Mouse (Mus musculus): ENCODE results near the gene St5. TPM values are rescaled to one million over a fixed set of nuclear protein-coding genes. Genes with fewer than 3 reads are reported as not detected.

Gene St5
- total and polyA plus RNA-seq, 3 experiments: 2.6 to 3.4 TPM; not detected in 1

DNA sequence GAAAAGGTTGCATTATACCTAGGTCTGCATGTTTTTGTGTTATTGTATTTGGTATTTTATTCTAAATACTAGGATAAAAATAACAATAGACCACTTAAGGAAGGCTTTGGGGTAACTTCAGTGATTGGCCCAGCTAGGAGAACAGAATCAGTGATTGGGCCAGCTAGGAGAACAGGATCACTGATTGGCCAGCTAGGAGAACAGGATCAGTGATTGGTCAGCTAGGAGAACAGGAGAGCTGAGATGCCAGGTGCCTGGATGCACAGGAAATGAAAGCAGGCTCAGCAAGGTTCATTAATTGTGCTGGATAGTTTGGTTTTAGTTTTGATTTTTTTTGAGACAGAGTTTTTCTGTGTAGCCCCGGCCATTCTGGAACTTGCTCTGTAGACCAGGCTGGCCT is 22.5 kb downstream of the St5 start:
- no peaks in the 10 kb centered on the region for H3K27me3 ChIP-seq (ENCODE audit: control insufficient read depth in 1 of 2, insufficient read depth in 2 of 2, low read length in 2 of 2)
- H3K4me1 ChIP-seq (ENCODE audit: control insufficient read depth in 1 of 2, insufficient read depth in 2 of 2, low read length in 2 of 2): no peaks in the 10 kb centered on the region
- no peak for DNase-seq (ENCODE audit: low read depth, low spot score)
- no peaks in the 10 kb centered on the region for H3K79me2 ChIP-seq (ENCODE audit: control insufficient read depth, insufficient read depth, low read length, poor library complexity)
- no peak overlapping the region for H3K4me3 ChIP-seq (ENCODE audit: control insufficient read depth in 1 of 2, insufficient read depth in 1 of 2, low read depth in 2 of 2, low read length in 2 of 2)
- TF ChIP-seq CHD1 (IDR thresholded peaks at IDR 0.05; ENCODE audit: low read depth, low read length) (no peak), EP300 (IDR thresholded peaks at IDR 0.05; ENCODE audit: low read depth in 1 of 2, low read length in 2 of 2) (no peak), USF2 (IDR thresholded peaks at IDR 0.05; ENCODE audit: borderline replicate concordance in 1 of 2, insufficient read depth in 1 of 2, low read depth in 1 of 2, low read length in 2 of 2) (no peak), E2F4 (IDR thresholded peaks at IDR 0.05; ENCODE audit: borderline replicate concordance, low read depth, low read length) (no peak), ZKSCAN1 (IDR thresholded peaks at IDR 0.05; ENCODE audit: low read depth, low read length) (no peak), MXI1 (IDR thresholded peaks at IDR 0.05; ENCODE audit: low read depth, low read length) (no peak), MAFK (IDR thresholded peaks at IDR 0.05; ENCODE audit: borderline replicate concordance, low read depth, low read length) (no peak), RCOR1 (IDR thresholded peaks at IDR 0.05; ENCODE audit: low read depth, low read length) (no peak), NELFE (IDR thresholded peaks at IDR 0.05; ENCODE audit: low read depth, low read length) (no peak), MAX (IDR thresholded peaks at IDR 0.05; ENCODE audit: low read length) (no peak), GABPA (IDR thresholded peaks at IDR 0.05; ENCODE audit: low read depth, low read length) (no peak)
- H3K27ac ChIP-seq (ENCODE audit: control insufficient read depth, low read depth, low read length): no peak overlapping the region
- H3K9me3 ChIP-seq (replicated peaks; ENCODE audit: insufficient read depth, low read length): no peaks in the 10 kb centered on the region
- H3K9ac ChIP-seq (ENCODE audit: control insufficient read depth, low read depth, low read length, poor library complexity, severe bottlenecking): no peak overlapping the region
- H3K36me3 ChIP-seq (ENCODE audit: control insufficient read depth in 1 of 2, insufficient read depth in 2 of 2, low read length in 2 of 2): no peaks in the 10 kb centered on the region

- no peak overlapping the region for H3K4me3 ChIP-seq (ENCODE audit: control insufficient read depth in 1 of 2, insufficient read depth in 1 of 2, low read depth in 2 of 2, low read length in 2 of 2)
- peak in 2 of 3 experiments; percentile 28 to 29; a peak in 3 of 6 replicates for TF ChIP-seq CTCF (IDR thresholded peaks at IDR 0.05 in 2 of 3, conservative IDR thresholded peaks at IDR 0.05 in 1 of 3; ENCODE audit: control insufficient read depth in 1 of 3, insufficient read depth in 1 of 3, low read depth in 2 of 3, low read length in 3 of 3, poor library complexity in 1 of 3, severe bottlenecking in 1 of 3)
- no peak for TF ChIP-seq JUND (IDR thresholded peaks at IDR 0.05; ENCODE audit: low read depth, low read length)
- no peak for TF ChIP-seq MAZ (IDR thresholded peaks at IDR 0.05; ENCODE audit: low read depth, low read length)
- no peak for TF ChIP-seq ZMIZ1 (IDR thresholded peaks at IDR 0.05; ENCODE audit: low read depth, low read length)
- no peak for TF ChIP-seq POLR2AphosphoS5 (IDR thresholded peaks at IDR 0.05; ENCODE audit: borderline replicate concordance, low read depth, low read length)
- TF ChIP-seq RAD21 (IDR thresholded peaks at IDR 0.05; ENCODE audit: low read depth, low read length): peak; percentile 11
- no peaks in the 10 kb centered on the region for H3K9me3 ChIP-seq (replicated peaks; ENCODE audit: insufficient read depth, low read length)
- no peak overlapping the region for H3K9ac ChIP-seq (ENCODE audit: control insufficient read depth, low read depth, low read length, poor library complexity, severe bottlenecking)
- no peaks in the 10 kb centered on the region for H3K79me2 ChIP-seq (ENCODE audit: control insufficient read depth, insufficient read depth, low read length, poor library complexity)
- H3K27ac ChIP-seq (ENCODE audit: control insufficient read depth, low read depth, low read length): no peak overlapping the region
- H3K4me1 ChIP-seq (ENCODE audit: control insufficient read depth in 1 of 2, insufficient read depth in 2 of 2, low read length in 2 of 2): no peaks in the 10 kb centered on the region
- no peaks in the 10 kb centered on the region for H3K27me3 ChIP-seq (ENCODE audit: control insufficient read depth in 1 of 2, insufficient read depth in 2 of 2, low read length in 2 of 2)
- no peaks in the 10 kb centered on the region for H3K36me3 ChIP-seq (ENCODE audit: control insufficient read depth in 1 of 2, insufficient read depth in 2 of 2, low read length in 2 of 2)
- DNase-seq (ENCODE audit: low read depth, low spot score): no peak
Measured at GRCm38 (mm10) chr7:109680284-109680683, 23.1 kb downstream of the St5 start.
